Mouse (Mus musculus) neutrophil, adult 59 days (primary cell): ENCODE data around the gene Zfyve28. TPM values are rescaled to one million over a fixed set of nuclear protein-coding genes. Genes with fewer than 3 reads are reported as not detected.

ENCODE experiments used
- total RNA-seq, 2 experiments: library from RNA; stranded (reverse); gene quantifications; 1 replicate in 1 of 2; 2 replicates in 1 of 2; pipeline ENCODE4 v1.2.4; 2023

Gene Zfyve28
- total RNA-seq: 1 to 10 TPM; 3.6 to 4.7 TPM

GRCm38 (mm10) chr5:34288154-34288716 lies at the start of gene Zfyve28, which contains the start of gene Cfap99:
Gene Zfyve28, minus strand, starts transcription at chr5:34288449.
Gene Cfap99, plus strand, starts transcription at chr5:34288600.

GRCm38 (mm10) chr5:34336097-34336774 lies 48.0 kb upstream of the Zfyve28 start, which contains the start of gene Rnf4:
Gene Rnf4, plus strand, starts transcription at chr5:34336289.

GRCm38 (mm10) chr5:34187601-34188316 lies 100.5 kb downstream of the Zfyve28 start, which contains the start of gene Mxd4:
Gene Mxd4, minus strand, starts transcription at chr5:34187720.

GRCm38 (mm10) chr5:34168950-34169891 lies 119.0 kb downstream of the Zfyve28 start, which contains the start of the genes Poln and Haus3:
Gene Poln, minus strand, starts transcription at chr5:34169448.
Gene Haus3, minus strand, starts transcription at chr5:34169527.

Other genes with a start within 250 kb of the Zfyve28 start
- under 1 TPM; 0.40 to 0.51 TPM for gene Poln, start 119.0 kb downstream of the Zfyve28 start, total RNA-seq
- 10 to 100 TPM; 15.1 to 15.2 TPM for gene Haus3, start 118.9 kb downstream of the Zfyve28 start, total RNA-seq
- gene Mxd4, start 100.7 kb downstream of the Zfyve28 start, total RNA-seq: 10 to 100 TPM; 57.1 to 60.3 TPM
- under 1 TPM in 1 of 2 experiments, not detected in 1; 0.29 TPM for gene Cfap99, start 151 bp upstream of the Zfyve28 start, total RNA-seq
- 100 to 1,000 TPM; 126 to 132 TPM for gene Rnf4, start 47.8 kb upstream of the Zfyve28 start, total RNA-seq
- gene Fam193a, start 81.5 kb upstream of the Zfyve28 start, total RNA-seq: 10 to 100 TPM; 43.4 to 44.7 TPM
- 10 to 100 TPM; 12.0 to 17.2 TPM for gene Tnip2, start 225.5 kb upstream of the Zfyve28 start, total RNA-seq
- 10 to 100 TPM; 73.1 to 86.4 TPM for gene Sh3bp2, start 237.4 kb upstream of the Zfyve28 start, total RNA-seq